Mouse (Mus musculus): Measurements from ENCODE around the gene Cavin4.
"Not testable (repeated sequence)": the region's sequence is repeated elsewhere in the genome, so short reads cannot be mapped to it uniquely, and the experiment has no call there.

Cavin4 gene

GRCm38 (mm10) chr4:48672915-48673314, 9.6 kb downstream of the Cavin4 start:
- no peak for DNase-seq (ENCODE audit: low read depth, low spot score)

- DNase-seq (ENCODE audit: low read depth, low spot score) = no peak
These were observed 11.1 kb downstream of the Cavin4 start for GRCm38 (mm10) chr4:48674412-48674811.

GRCm38 (mm10) chr4:48676570-48677185, 13.4 kb downstream of the Cavin4 start:
- DNase-seq (ENCODE audit: low read depth, low spot score) = no peak

GRCm38 (mm10) chr4:48677276-48677675, 14.0 kb downstream of the Cavin4 start:
- DNase-seq (ENCODE audit: low read depth, low spot score) = no peak

GRCm38 (mm10) chr4:48677812-48678211, 14.5 kb downstream of the Cavin4 start:
- DNase-seq (ENCODE audit: low read depth, low spot score) = no peak

GRCm38 (mm10) chr4:48678793-48679192, 15.5 kb downstream of the Cavin4 start:
- DNase-seq (ENCODE audit: low read depth, low spot score) = no peak

- DNase-seq (ENCODE audit: low read depth, low spot score) = not testable (repeated sequence)
These were observed 16.4 kb downstream of the Cavin4 start for GRCm38 (mm10) chr4:48679728-48680127.

- DNase-seq (ENCODE audit: low read depth, low spot score) = no peak
These were observed 16.9 kb downstream of the Cavin4 start for GRCm38 (mm10) chr4:48680214-48680613.

GRCm38 (mm10) chr4:48680648-48681343, 17.5 kb downstream of the Cavin4 start:
- DNase-seq (ENCODE audit: low read depth, low spot score) = peak; percentile 65

- DNase-seq (ENCODE audit: low read depth, low spot score) = no peak
These were observed 19.8 kb downstream of the Cavin4 start for GRCm38 (mm10) chr4:48683126-48683525.

GRCm38 (mm10) chr4:48683633-48684209, 20.4 kb downstream of the Cavin4 start:
- DNase-seq (ENCODE audit: low read depth, low spot score) = not testable (repeated sequence)

GRCm38 (mm10) chr4:48684593-48685187, 21.4 kb downstream of the Cavin4 start:
- DNase-seq (ENCODE audit: low read depth, low spot score) = no peak

GRCm38 (mm10) chr4:48688148-48688547, 24.8 kb downstream of the Cavin4 start:
- no peak for DNase-seq (ENCODE audit: low read depth, low spot score)

- peak; percentile 29 for DNase-seq (ENCODE audit: low read depth, low spot score)
These were observed 27.3 kb downstream of the Cavin4 start for GRCm38 (mm10) chr4:48690640-48691039.

- DNase-seq (ENCODE audit: low read depth, low spot score) = peak; percentile 8
These were observed 28.6 kb downstream of the Cavin4 start for GRCm38 (mm10) chr4:48691793-48692437.

- DNase-seq (ENCODE audit: low read depth, low spot score) = no peak
These were observed 29.5 kb downstream of the Cavin4 start for GRCm38 (mm10) chr4:48692736-48693292.

GRCm38 (mm10) chr4:48696706-48697105, 33.4 kb downstream of the Cavin4 start:
- DNase-seq (ENCODE audit: low read depth, low spot score) = no peak

GRCm38 (mm10) chr4:48697302-48697701, 34.0 kb downstream of the Cavin4 start:
- no peak for DNase-seq (ENCODE audit: low read depth, low spot score)

- no peak for DNase-seq (ENCODE audit: low read depth, low spot score)
These were observed 52.7 kb downstream of the Cavin4 start for GRCm38 (mm10) chr4:48715865-48716650.

GRCm38 (mm10) chr4:48716817-48717216, 53.5 kb downstream of the Cavin4 start:
- no peak for DNase-seq (ENCODE audit: low read depth, low spot score)
